Mouse (Mus musculus): ENCODE measurements around the gene Gm2897. TPM values are rescaled to one million over a fixed set of nuclear protein-coding genes. Genes with fewer than 3 reads are reported as not detected.

Gm2897 gene
- polyA plus RNA-seq (2012; rRNA removed) = 14.0 and 14.3 TPM in 2 replicates

GRCm38 (mm10) chr14:3048727-3049512 lies at the start of gene Gm2897:
Gene Gm2897 (plus strand): TSS chr14:3049285.

GRCm38 (mm10) chr14:3029702-3030101 lies 19.4 kb upstream of the Gm2897 start, which contains the start of gene Gm2888:
Gene Gm2888 (plus strand): TSS chr14:3030002.

Other genes starting within 250 kb of the Gm2897 start
- not detected in 2 replicates for gene Gm2888, start 19.3 kb upstream of the Gm2897 start, polyA plus RNA-seq (2012; rRNA removed)
- gene Gm10340, start 84.7 kb downstream of the Gm2897 start, polyA plus RNA-seq (2012; rRNA removed) = not detected in 2 replicates
- 0.30 and 0.37 TPM in 2 replicates for gene Gm5795, start 139.0 kb downstream of the Gm2897 start, polyA plus RNA-seq (2012; rRNA removed)
- gene D830030K20Rik, start 159.2 kb downstream of the Gm2897 start, polyA plus RNA-seq (2012; rRNA removed) = 8.3 and 8.7 TPM in 2 replicates

Data from central nervous system, embryonic 14 days (tissue).